In the genomic region with DNA sequence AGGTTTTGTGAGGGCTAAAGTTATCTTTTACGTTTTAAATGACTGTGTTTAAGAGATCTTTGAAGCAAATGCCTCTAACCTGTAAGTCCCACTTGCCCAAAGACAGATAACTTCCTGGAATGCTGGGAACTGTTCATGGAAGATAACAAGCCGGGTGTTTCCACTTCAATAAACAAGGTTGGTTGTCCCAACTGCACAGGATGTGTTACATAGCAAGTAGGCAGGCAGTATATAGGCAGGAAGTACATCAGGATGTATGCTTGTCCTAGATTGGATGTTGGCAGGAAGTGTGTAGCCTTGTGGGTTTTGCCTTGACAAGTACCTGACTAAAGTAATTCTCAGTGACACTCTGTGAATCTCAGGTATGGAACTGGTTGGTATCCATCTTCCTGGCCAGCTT, we compare ENCODE assay signal across 18 mouse cellular contexts.
DNase-seq lines count a peak whose midpoint lies in the region; ATAC-seq lines count a peak whose summit lies in the region.
"Had no signal": no experiment of that assay in that cellular context is flagged by ENCODE, and none has a peak within 500 bp of the region (broad histone marks: within the 10 kb centered on the region; RNA-seq: fewer than 3 reads in every experiment).

No protein-coding gene starts in this region.

- ATAC-seq in hematopoietic stem cell, adult 5-6 weeks (replicated peaks in 1 of 2; ENCODE audit: insufficient read depth in 1 of 2, low FRiP score in 2 of 2, low TSS enrichment in 1 of 2, low read depth in 1 of 2, poor library complexity in 2 of 2, severe bottlenecking in 2 of 2), result peak; percentile 91 to 96
- no peak for ATAC-seq in monocyte, adult 5-6 weeks (replicated peaks; ENCODE audit: insufficient number of reproducible peaks, low FRiP score, low TSS enrichment, poor library complexity, severe bottlenecking)
- ATAC-seq: forebrain, postnatal 0 days; midbrain, embryonic 16.5 days had no signal

- peak; percentile 20 to 56 for DNase-seq in lung, adult 18-20 months
- no peak for DNase-seq in lung, postnatal 14 days
- DNase-seq in CD4-positive, CD25-positive, alpha-beta regulatory T cell, adult 2 months (ENCODE audit: low read depth, low spot score), result peak; percentile 48
- peak; percentile 48 for DNase-seq in lung, postnatal 10 days
- DNase-seq in adrenal gland, postnatal 14 days, result no peak
- no peak for DNase-seq in left cerebral cortex, adult 11 months (ENCODE audit: low spot score)
- DNase-seq: adrenal gland, adult 8-10 months; cerebellum, adult 11 months; cerebellum, postnatal 14 days; forebrain, postnatal 0 days; gastrocnemius, postnatal 14 days; kidney, adult 9 months; kidney, postnatal 4 days; right cerebral cortex, adult 18-20 months; thymus, postnatal 14 days had no signal

Comparison
In these comparisons a context has a peak if more than half of its experiments do, and no peak if none do; other contexts are left out.
1. DNase-seq: peak in lung, adult 18-20 months (2 of 2), CD4-positive, CD25-positive, alpha-beta regulatory T cell, adult 2 months (single experiment) and lung, postnatal 10 days (single experiment); none in lung, postnatal 14 days (single experiment), adrenal gland, postnatal 14 days (single experiment) and left cerebral cortex, adult 11 months (single experiment).